Mouse (Mus musculus) gastrocnemius, adult 8-10 months (tissue): ENCODE measurements around the gene Pabpn1l. TPM values are rescaled to one million over a fixed set of nuclear protein-coding genes. Genes with fewer than 3 reads are reported as not detected.

Experiments
- DNase-seq, 2 experiments: peaks; one replicate each; pipeline ENCODE4 v3.0.0; 2022; ENCODE audit warnings: low spot score in 2 of 2
- total RNA-seq, 4 experiments: library from RNA; stranded (reverse); gene quantifications; 2 replicates each; pipeline ENCODE4 v1.2.4; 2022

Pabpn1l gene
- total RNA-seq, 4 experiments from 2014 or later = 0.27 TPM; not detected in 3

GRCm38 (mm10) chr8:122618660-122619378 is 3.7 kb downstream of the Pabpn1l start:
- DNase-seq = no peak

- DNase-seq = peak; percentile 74 to 79
Measured at GRCm38 (mm10) chr8:122617947-122618546, 4.5 kb downstream of the Pabpn1l start.

- no peak for DNase-seq
Measured at GRCm38 (mm10) chr8:122616181-122616905, 6.2 kb downstream of the Pabpn1l start.

- peak; percentile 93 to 95 for DNase-seq
Measured at GRCm38 (mm10) chr8:122611295-122612133, 11.0 kb downstream of the Pabpn1l start, which contains the start of the genes Galns and Trappc2l. Galns (minus strand) TSS chr8:122611463. Trappc2l (plus strand) TSS chr8:122611640.

- peak in 1 of 2 experiments; percentile 16 for DNase-seq
Measured at GRCm38 (mm10) chr8:122610612-122611277, 11.8 kb downstream of the Pabpn1l start.

GRCm38 (mm10) chr8:122610209-122610608 is 12.3 kb downstream of the Pabpn1l start:
- no peak for DNase-seq

GRCm38 (mm10) chr8:122606810-122607209 is 15.7 kb downstream of the Pabpn1l start:
- no peak for DNase-seq

GRCm38 (mm10) chr8:122605367-122605766 is 17.2 kb downstream of the Pabpn1l start:
- no peak for DNase-seq

- DNase-seq = no peak
Measured at GRCm38 (mm10) chr8:122604640-122605039, 17.9 kb downstream of the Pabpn1l start.

GRCm38 (mm10) chr8:122600666-122601065 is 21.9 kb downstream of the Pabpn1l start:
- DNase-seq = no peak

- no peak for DNase-seq
Measured at GRCm38 (mm10) chr8:122596031-122596430, 26.5 kb downstream of the Pabpn1l start.

- no peak for DNase-seq
Measured at GRCm38 (mm10) chr8:122593783-122594507, 28.6 kb downstream of the Pabpn1l start.

GRCm38 (mm10) chr8:122593240-122593639 is 29.3 kb downstream of the Pabpn1l start:
- DNase-seq = no peak

- no peak for DNase-seq
Measured at GRCm38 (mm10) chr8:122586749-122587148, 35.8 kb downstream of the Pabpn1l start.

- no peak for DNase-seq
Measured at GRCm38 (mm10) chr8:122586171-122586570, 36.4 kb downstream of the Pabpn1l start.

GRCm38 (mm10) chr8:122585411-122585891 is 37.1 kb downstream of the Pabpn1l start:
- no peak for DNase-seq

GRCm38 (mm10) chr8:122584981-122585380 is 37.6 kb downstream of the Pabpn1l start:
- DNase-seq = no peak

- DNase-seq = no peak
Measured at GRCm38 (mm10) chr8:122580926-122581325, 41.6 kb downstream of the Pabpn1l start.

- no peak for DNase-seq
Measured at GRCm38 (mm10) chr8:122579196-122579595, 43.3 kb downstream of the Pabpn1l start.

- DNase-seq = no peak
Measured at GRCm38 (mm10) chr8:122577116-122577515, 45.4 kb downstream of the Pabpn1l start.
